Mouse (Mus musculus) limb, embryonic 14.5 days (tissue): ENCODE measurements around the gene Abcb8. TPM values are rescaled to one million over a fixed set of nuclear protein-coding genes. Genes with fewer than 3 reads are reported as not detected.

Source experiments
- ATAC-seq: fragments of 200-750 bp; cut with Nextera tagmentation; 2 replicates; pipeline ENCODE4 v1.8.0; 2017; ENCODE audit warnings: low read depth, moderate number of reproducible peaks, moderate TSS enrichment; ENCODE audit not compliant: low FRiP score
- DNase-seq: peaks from one replicate; pipeline ENCODE4 v3.0.0-alpha.2; 2015; ENCODE audit warnings: low spot score
- H3K27ac ChIP-seq: fragments of 300-500 bp; sonication (generic); replicated peaks from 2 replicates; pipeline ENCODE4 v1.5.1; 2014; ENCODE audit warnings: low read depth, mild to moderate bottlenecking, low read length, moderate library complexity, mixed read lengths
- H3K27me3 ChIP-seq: fragments of 300-500 bp; sonication (generic); 2 replicates; pipeline ENCODE4 v1.6.1; 2014; ENCODE audit warnings: low read length, mixed read lengths; ENCODE audit not compliant: control insufficient read depth, insufficient read depth
- H3K36me3 ChIP-seq: fragments of 300-500 bp; sonication (generic); 2 replicates; pipeline ENCODE4 v1.6.1; 2014; ENCODE audit warnings: mild to moderate bottlenecking, low read length, moderate library complexity, mixed read lengths; ENCODE audit not compliant: control insufficient read depth, insufficient read depth
- H3K4me1 ChIP-seq: fragments of 300-500 bp; sonication (generic); 2 replicates; pipeline ENCODE4 v1.6.1; 2014; ENCODE audit warnings: antibody characterized with exemption, low read length, mixed read lengths; ENCODE audit not compliant: control insufficient read depth, insufficient read depth
- H3K4me2 ChIP-seq: fragments of 300-500 bp; sonication (generic); replicated peaks from 2 replicates; pipeline ENCODE4 v1.6.1; 2014; ENCODE audit warnings: low read depth, mild to moderate bottlenecking, low read length, moderate library complexity; ENCODE audit not compliant: severe bottlenecking
- H3K4me3 ChIP-seq: fragments of 300-500 bp; sonication (generic); replicated peaks from 2 replicates; pipeline ENCODE4 v1.5.1; 2014; ENCODE audit warnings: low read length
- H3K9ac ChIP-seq: fragments of 300-500 bp; sonication (generic); 2 replicates; pipeline ENCODE4 v1.6.1; 2014; ENCODE audit warnings: mild to moderate bottlenecking, low read depth, low read length, moderate library complexity; ENCODE audit not compliant: severe bottlenecking
- H3K9me3 ChIP-seq: fragments of 300-500 bp; sonication (generic); 2 replicates; pipeline ENCODE4 v1.6.1; 2016; ENCODE audit warnings: low read length; ENCODE audit not compliant: control insufficient read depth
- POLR2A ChIP-seq: fragments of 200-500 bp; IDR thresholded peaks from 2 replicates; pipeline ENCODE4 v1.8.0; 2012; ENCODE audit warnings: inconsistent platforms, mild to moderate bottlenecking, moderate library complexity, borderline replicate concordance; ENCODE audit not compliant: insufficient read depth, insufficient read length; ENCODE audit errors: extremely low read depth
- WGBS: fragments of 180-500 bp; shearing (Covaris S2); extraction: QIAGEN DNeasy Blood & Tissue Kit; methylation state at CpG from one replicate; pipeline ENCODE4 v1.1.7; 2014; 5-methylcytosine and 5-hydroxymethylcytosine counted together
- polyA plus RNA-seq, 2 experiments: library from polyadenylated mRNA; depleted of rRNA in 1 of 2; stranded (reverse) in 1 of 2; unstranded in 1 of 2; fragments of >200 nt; fragmentation: Nextera tagmentation in 1 of 2; extraction: Ambion mirVana in 1 of 2; gene quantifications; 2 replicates each; pipeline versions ENCODE4 v1.2.1 to v1.2.3; 2012 to 2014

The Abcb8 gene
- polyA plus RNA-seq, 2 experiments, result 35.8 to 45.3 TPM

GRCm38 (mm10) chr5:24425421-24426036 lies 32.1 kb downstream of the Abcb8 start:
- TF ChIP-seq POLR2A, result no peak
- H3K4me3 ChIP-seq, result peak overlapping the region; percentile 68
- no peaks in the 10 kb centered on the region for H3K27me3 ChIP-seq
- under 1% methylated on average over 21 of the region's 30 CpGs for WGBS
- no peaks in the 10 kb centered on the region for H3K9me3 ChIP-seq
- peak overlapping the region; percentile 94 for H3K4me2 ChIP-seq
- H3K36me3 ChIP-seq, result peaks cover 25% of the 10 kb centered on the region
- DNase-seq (peak; percentile 58), ATAC-seq (no peak)
- H3K4me1 ChIP-seq, result peaks cover 41% of the 10 kb centered on the region
- H3K27ac ChIP-seq, result peak overlapping the region; percentile 92
- peak overlapping the region; percentile 67 for H3K9ac ChIP-seq

DNA sequence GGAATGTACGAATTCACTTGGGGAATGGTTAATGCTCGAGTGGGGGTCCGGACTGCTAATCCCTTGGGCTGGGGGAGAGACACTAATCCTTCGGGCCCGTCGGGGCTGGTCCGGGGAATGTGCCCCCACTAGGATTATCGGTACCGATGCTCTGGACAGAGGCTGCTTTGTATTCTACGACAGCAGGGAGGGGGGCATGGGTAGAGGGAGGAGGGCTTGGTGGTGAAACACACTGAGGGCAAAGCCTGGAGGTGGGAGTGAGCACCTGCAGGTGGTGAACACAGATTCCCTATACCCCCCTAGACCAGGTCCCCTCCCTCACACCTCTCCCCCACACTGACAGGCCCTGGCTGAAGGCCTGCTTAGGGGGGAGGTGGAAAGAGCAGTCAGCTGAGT lies 32.6 kb downstream of the Abcb8 start:
- Histone ChIP-seq H3K9me3 (no peaks in the 10 kb centered on the region), H3K36me3 (peaks cover 25% of the 10 kb centered on the region), H3K4me3 (peak overlapping the region; percentile 68), H3K27ac (peak overlapping the region; percentile 92; the same call in 1 of the 2 replicates), H3K9ac (peak overlapping the region; percentile 67), H3K4me1 (peaks cover 41% of the 10 kb centered on the region), H3K27me3 (no peaks in the 10 kb centered on the region), H3K4me2 (peak overlapping the region; percentile 94)
- DNase-seq (no peak), ATAC-seq (no peak)
- no peak for TF ChIP-seq POLR2A
- 0% methylated on average over 10 of the region's 10 CpGs for WGBS

DNA sequence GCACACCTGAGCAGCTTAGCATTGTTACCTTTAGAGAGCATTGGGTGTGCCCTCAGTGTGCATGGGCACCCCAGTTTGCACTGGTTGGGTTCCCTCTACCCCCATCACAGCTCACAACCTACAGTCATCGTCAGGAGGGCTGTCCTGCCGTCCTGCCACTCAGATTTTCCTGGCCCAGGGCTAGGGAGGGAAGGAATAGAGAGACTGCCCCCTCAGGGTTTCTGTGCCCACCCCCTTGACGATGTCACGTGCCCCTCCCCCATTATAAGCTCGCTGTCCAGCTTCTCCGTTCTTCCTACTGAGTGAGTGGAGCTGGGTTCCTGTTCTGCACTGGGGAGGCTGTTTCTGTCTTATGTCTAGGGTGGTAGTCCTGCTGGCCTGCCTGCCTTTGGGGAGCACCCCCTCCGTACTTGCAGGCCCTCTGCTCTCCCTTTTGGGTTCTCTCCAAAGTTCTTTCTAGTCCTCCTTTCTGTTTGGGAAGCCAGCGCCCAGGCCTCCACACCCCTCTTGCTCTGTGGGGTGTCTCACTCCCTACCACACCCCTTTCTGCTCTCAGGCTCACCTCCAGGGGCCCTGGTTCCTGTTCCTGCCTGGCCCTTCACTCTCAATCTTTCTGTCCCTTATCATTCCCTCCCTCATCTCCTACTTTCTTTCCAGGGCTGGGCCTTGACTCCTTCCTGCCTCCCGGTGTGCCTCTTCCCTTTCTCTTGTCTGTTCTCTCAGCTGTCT lies 33.3 kb downstream of the Abcb8 start:
- DNase-seq (no peak), ATAC-seq (no peak)
- peak overlapping the region; percentile 94 for H3K4me2 ChIP-seq
- TF ChIP-seq POLR2A, result no peak
- H3K9ac ChIP-seq, result peak overlapping the region; percentile 67; the same call in 1 of the 2 replicates
- WGBS, result 9% methylated on average over 9 of the region's 9 CpGs
- H3K9me3 ChIP-seq, result no peaks in the 10 kb centered on the region
- peaks cover 28% of the 10 kb centered on the region for H3K36me3 ChIP-seq
- peak overlapping the region; percentile 21; the same call in 1 of the 2 replicates for H3K27ac ChIP-seq
- no peaks in the 10 kb centered on the region for H3K27me3 ChIP-seq
- H3K4me3 ChIP-seq, result peak overlapping the region; percentile 68
- peaks cover 41% of the 10 kb centered on the region for H3K4me1 ChIP-seq

- no peak for TF ChIP-seq POLR2A
- H3K27ac ChIP-seq, result no peak overlapping the region
- no peak overlapping the region for H3K9ac ChIP-seq
- ATAC-seq, result no peak
- H3K9me3 ChIP-seq, result no peaks in the 10 kb centered on the region
- 15% methylated on average over 12 of the region's 12 CpGs for WGBS
- no peak for DNase-seq
- peak overlapping the region; percentile 68 for H3K4me3 ChIP-seq
- peaks cover 34% of the 10 kb centered on the region for H3K36me3 ChIP-seq
- peak overlapping the region; percentile 94 for H3K4me2 ChIP-seq
- H3K27me3 ChIP-seq, result no peaks in the 10 kb centered on the region
- peaks cover 40% of the 10 kb centered on the region for H3K4me1 ChIP-seq
These were observed 33.8 kb downstream of the Abcb8 start for GRCm38 (mm10) chr5:24427285-24427633.

GRCm38 (mm10) chr5:24427981-24428402 lies 34.5 kb downstream of the Abcb8 start:
- no peak for TF ChIP-seq POLR2A
- Histone ChIP-seq H3K27ac (no peak overlapping the region), H3K4me2 (peak overlapping the region; percentile 94), H3K27me3 (no peaks in the 10 kb centered on the region), H3K9me3 (no peaks in the 10 kb centered on the region), H3K36me3 (peaks cover 41% of the 10 kb centered on the region), H3K4me1 (peaks cover 33% of the 10 kb centered on the region), H3K4me3 (0 out of 2 replicates have a peak overlapping the region, but pooled peaks have one; percentile 1), H3K9ac (peak overlapping the region; percentile 28; the same call in 1 of the 2 replicates)
- 9% methylated on average over 15 of the region's 15 CpGs for WGBS
- DNase-seq (no peak), ATAC-seq (no peak)
